Mouse (Mus musculus) inflammation-experienced regulatory T-cells, adult 6 months (primary cell): Measurements from ENCODE around the gene Pglyrp4. TPM values are rescaled to one million over a fixed set of nuclear protein-coding genes. Genes with fewer than 3 reads are reported as not detected.
"Not testable (repeated sequence)": the region's sequence is repeated elsewhere in the genome, so short reads cannot be mapped to it uniquely, and the experiment has no call there.

Source experiments
- ATAC-seq: one replicate; pipeline ENCODE4 v1.8.0; 2017
- polyA plus RNA-seq, 3 experiments: library from polyadenylated mRNA; unstranded; fragments of 100-300 nt; shearing (Covaris generic); gene quantifications; one replicate each; pipeline ENCODE4 v1.2.1; 2017

Gene Pglyrp4
- polyA plus RNA-seq = not detected

- ATAC-seq = no peak
Observed at GRCm38 (mm10) chr3:90726606-90727005, at the start of gene Pglyrp4. Gene Pglyrp4, plus strand, starts transcription at chr3:90726906.

GRCm38 (mm10) chr3:90678656-90679055 lies 48.0 kb upstream of the Pglyrp4 start:
- no peak for ATAC-seq

- ATAC-seq = no peak
Observed at GRCm38 (mm10) chr3:90683929-90684328, 42.8 kb upstream of the Pglyrp4 start.

- no peak for ATAC-seq
Observed at GRCm38 (mm10) chr3:90686835-90687234, 39.9 kb upstream of the Pglyrp4 start.

GRCm38 (mm10) chr3:90693496-90693895 lies 33.2 kb upstream of the Pglyrp4 start:
- no peak for ATAC-seq

- no peak for ATAC-seq
Observed at GRCm38 (mm10) chr3:90695613-90696012, 31.1 kb upstream of the Pglyrp4 start, which contains the start of gene S100a9. Gene S100a9, minus strand, starts transcription at chr3:90695721.

GRCm38 (mm10) chr3:90702244-90702643 lies 24.5 kb upstream of the Pglyrp4 start:
- ATAC-seq = no peak

- no peak for ATAC-seq
Observed at GRCm38 (mm10) chr3:90708523-90709202, 18.0 kb upstream of the Pglyrp4 start.

GRCm38 (mm10) chr3:90709591-90710460 lies 16.9 kb upstream of the Pglyrp4 start:
- peak; percentile 69 for ATAC-seq

- ATAC-seq = no peak
Observed at GRCm38 (mm10) chr3:90749658-90750057, 23.0 kb downstream of the Pglyrp4 start.

- not testable (repeated sequence) for ATAC-seq
Observed at GRCm38 (mm10) chr3:90777776-90778175, 51.1 kb downstream of the Pglyrp4 start, which contains the start of gene Gm5849. Gene Gm5849, minus strand, starts transcription at chr3:90777876.

Other genes with a start within 250 kb of the Pglyrp4 start
- gene Snapin, start 235.9 kb upstream of the Pglyrp4 start, polyA plus RNA-seq = 10 to 100 TPM; 53.6 to 73.0 (median 71.1) TPM
- 10 to 100 TPM; 49.4 to 62.9 (median 62.1) TPM for gene Chtop, start 217.4 kb upstream of the Pglyrp4 start, polyA plus RNA-seq
- gene S100a1, start 212.5 kb upstream of the Pglyrp4 start, polyA plus RNA-seq = 1 to 10 TPM; 2.6 to 7.6 (median 5.1) TPM
- gene S100a13, start 212.5 kb upstream of the Pglyrp4 start, polyA plus RNA-seq = 100 to 1,000 TPM; 188 to 341 (median 192) TPM
- gene S100a14, start 200.1 kb upstream of the Pglyrp4 start, polyA plus RNA-seq = under 1 TPM in 1 of 3 experiments, not detected in 2; 0.40 TPM
- not detected for gene S100a16, start 189.7 kb upstream of the Pglyrp4 start, polyA plus RNA-seq
- gene S100a3, start 166.3 kb upstream of the Pglyrp4 start, polyA plus RNA-seq = 1 to 10 TPM; 1.4 to 4.9 (median 2.4) TPM
- gene S100a2, start 136.7 kb upstream of the Pglyrp4 start, polyA plus RNA-seq = 1 to 10 TPM in 1 of 3 experiments, not detected in 2; 2.6 TPM
- gene Gm42674, start 125.0 kb upstream of the Pglyrp4 start, polyA plus RNA-seq = not detected
- 100 to 1,000 TPM in 1 of 3 experiments, 10 to 100 TPM in 2; 65.2 to 589 (median 72.0) TPM for gene S100a4, start 123.1 kb upstream of the Pglyrp4 start, polyA plus RNA-seq
- gene S100a5, start 118.4 kb upstream of the Pglyrp4 start, polyA plus RNA-seq = not detected
- gene S100a6, start 114.0 kb upstream of the Pglyrp4 start, polyA plus RNA-seq = 1,000 to 10,000 TPM in 1 of 3 experiments, 100 to 1,000 TPM in 2; 212 to 1,342 (median 247) TPM
- gene S100a7a, start 72.9 kb upstream of the Pglyrp4 start, polyA plus RNA-seq = not detected
- 1 to 10 TPM in 1 of 3 experiments, not detected in 2; 7.4 TPM for gene S100a8, start 57.9 kb upstream of the Pglyrp4 start, polyA plus RNA-seq
- gene S100a9, start 31.2 kb upstream of the Pglyrp4 start, polyA plus RNA-seq = 1 to 10 TPM in 1 of 3 experiments, under 1 TPM in 1, not detected in 1; 0.70 to 3.0 TPM
- gene Gm5849, start 51.0 kb downstream of the Pglyrp4 start, polyA plus RNA-seq = not detected